Mouse (Mus musculus): ENCODE data around the gene Tarm1.

Tarm1 gene

GRCm38 (mm10) chr7:3502439-3502838 lies at the start of gene Tarm1:
Gene Tarm1, minus strand, starts transcription at chr7:3502624.
- no peak for DNase-seq

GRCm38 (mm10) chr7:3505913-3506312 lies 3.5 kb upstream of the Tarm1 start:
- no peak for DNase-seq

DNA sequence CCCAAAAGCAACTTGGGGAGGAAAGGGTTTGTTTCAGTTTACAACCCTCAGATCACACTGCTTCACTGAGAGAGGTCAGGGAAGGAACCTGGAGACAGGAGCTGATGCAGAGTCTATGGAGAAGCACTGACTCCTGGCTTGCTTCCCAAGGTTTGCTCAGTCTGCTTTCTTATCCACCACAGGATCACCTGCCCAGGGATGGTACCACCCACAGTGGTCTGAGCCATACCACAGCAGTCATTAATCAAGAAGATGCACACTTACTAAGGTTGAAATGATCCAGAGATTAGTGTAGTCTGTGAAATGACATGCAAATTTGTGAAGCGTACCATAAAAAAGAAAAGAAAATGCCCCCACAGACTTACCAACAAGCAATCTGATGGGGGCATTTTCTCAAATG lies 2.0 kb downstream of the Tarm1 start:
- DNase-seq: no peak

DNA sequence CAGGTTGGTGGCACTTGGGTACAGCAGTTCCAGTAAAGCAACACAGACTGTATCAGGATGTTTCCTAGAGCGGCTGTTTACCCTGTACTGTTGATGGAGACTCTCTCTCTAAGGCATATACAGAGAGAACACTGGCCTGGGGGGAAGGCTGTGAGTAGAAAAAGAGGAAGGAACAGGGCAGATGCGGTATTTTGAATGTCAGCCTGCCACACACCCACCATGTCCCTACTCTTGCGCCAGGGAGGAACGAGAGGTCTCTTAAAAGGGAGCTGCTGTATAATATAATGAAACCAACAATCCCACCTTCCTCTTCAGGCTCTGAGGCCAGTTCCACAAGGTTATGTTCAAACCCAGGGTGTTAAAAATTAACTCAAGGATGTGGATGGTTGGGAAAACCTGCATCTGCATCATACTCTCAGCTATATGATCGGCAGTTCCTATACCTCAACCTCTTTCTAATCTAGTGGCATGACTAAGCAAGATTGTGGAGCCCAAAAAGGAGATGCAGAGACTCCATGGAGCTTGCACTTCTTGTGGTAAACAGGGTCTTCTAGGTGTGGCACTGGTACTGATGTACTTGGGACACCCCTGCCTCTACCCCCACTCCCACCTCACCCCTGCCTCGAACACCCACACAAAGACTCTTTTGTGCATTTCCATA lies 20.3 kb downstream of the Tarm1 start:
- DNase-seq: no peak

GRCm38 (mm10) chr7:3476728-3477127 lies 25.7 kb downstream of the Tarm1 start:
- no peak for DNase-seq

DNA sequence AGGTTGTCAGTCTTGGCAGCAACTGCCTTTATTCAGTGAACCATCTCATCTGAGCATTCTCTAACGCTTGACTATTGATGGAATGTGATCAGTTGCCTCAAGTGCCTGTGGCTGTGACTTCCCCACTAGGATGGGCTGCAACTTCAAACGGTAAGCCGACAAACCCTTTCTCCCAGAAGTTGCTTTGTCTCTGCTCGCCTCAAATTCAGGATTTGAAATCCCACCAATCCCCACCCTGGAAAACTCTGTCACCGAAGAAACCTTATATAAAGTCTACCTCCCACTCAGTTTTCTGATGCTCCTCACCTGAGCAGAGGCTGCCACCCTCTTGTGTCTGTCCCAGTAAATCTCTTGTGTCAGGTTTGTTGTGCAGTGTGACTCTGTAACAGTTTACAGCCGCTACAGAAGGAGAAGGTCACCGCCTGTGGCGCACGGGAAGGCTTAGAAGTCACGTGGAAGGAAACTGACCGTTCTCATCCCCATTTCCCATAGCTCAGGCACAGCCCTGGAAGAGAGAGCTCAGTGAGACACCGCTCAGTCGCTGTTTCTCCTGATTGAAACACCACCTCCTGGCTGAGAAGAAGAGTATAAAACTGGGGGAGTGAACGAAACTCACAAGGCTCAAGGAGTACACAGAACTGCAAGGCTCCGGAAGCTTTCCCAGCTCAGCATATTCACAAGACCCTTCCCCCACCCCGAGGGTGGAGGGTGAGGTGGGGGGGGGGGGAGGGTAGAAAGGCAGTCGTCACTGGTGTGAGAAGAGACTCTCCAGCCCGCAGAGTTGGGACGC lies 27.9 kb downstream of the Tarm1 start:
- DNase-seq: no peak

DNA sequence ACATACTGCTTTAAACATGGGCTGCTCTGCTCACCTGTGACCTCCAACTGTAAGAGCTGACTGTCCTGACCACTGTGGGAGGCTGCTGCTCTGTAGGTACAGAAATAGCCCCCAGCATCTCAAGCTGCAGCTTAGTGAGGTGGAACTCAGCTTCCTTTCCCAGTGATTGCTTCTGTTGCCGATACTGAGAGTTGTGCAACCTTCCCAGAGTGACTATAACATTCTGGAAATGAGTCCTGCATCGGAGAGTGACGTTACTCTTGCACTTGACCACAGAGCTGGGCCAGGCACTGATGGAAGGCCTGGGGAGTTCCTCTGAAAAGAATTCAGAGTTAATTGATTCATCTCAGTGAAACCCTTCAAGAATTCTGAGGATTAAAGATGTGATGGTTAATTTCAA lies 29.6 kb downstream of the Tarm1 start:
- no peak for DNase-seq

DNA sequence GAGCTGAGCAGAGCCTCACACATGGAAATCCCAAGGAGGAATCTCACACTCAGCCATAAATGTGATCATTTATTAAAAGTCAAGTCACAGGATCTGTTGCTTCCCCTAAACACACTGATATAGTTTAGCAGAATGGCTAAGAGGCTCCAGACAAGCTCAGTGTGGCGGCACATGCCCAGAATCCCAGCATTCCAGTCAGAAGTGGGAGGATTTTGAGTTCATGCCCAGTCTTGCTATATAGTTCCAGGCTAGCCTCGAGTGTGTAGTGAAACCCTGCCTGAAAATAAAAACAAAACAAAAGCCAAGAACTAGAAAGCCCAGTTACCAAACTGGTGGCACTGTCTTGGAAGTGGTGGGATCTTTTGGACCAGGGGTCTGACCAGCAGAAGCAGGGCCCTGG lies 33.8 kb downstream of the Tarm1 start:
- no peak for DNase-seq

DNA sequence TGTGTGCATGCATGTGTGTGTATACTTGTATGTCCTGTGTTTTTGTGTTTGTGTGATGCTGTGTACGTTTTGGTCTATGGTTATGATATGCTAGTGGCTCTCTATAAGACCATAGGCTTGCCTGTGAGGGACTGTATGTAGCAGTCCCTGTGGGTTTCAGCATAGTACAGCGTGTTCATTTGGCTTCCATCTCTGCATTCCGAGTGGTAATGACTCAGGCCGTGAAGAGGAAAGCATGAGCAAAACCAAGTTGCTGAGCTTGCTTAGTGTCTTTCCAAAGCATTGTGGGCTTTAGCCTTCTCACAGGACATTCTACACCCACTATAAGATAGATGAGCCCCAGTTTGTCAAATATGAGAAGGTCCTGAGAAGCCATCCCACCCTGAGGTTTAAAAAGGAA lies 39.1 kb downstream of the Tarm1 start:
- no peak for DNase-seq

- no peak for DNase-seq
Measured at GRCm38 (mm10) chr7:3460261-3460660, 42.2 kb downstream of the Tarm1 start.

DNA sequence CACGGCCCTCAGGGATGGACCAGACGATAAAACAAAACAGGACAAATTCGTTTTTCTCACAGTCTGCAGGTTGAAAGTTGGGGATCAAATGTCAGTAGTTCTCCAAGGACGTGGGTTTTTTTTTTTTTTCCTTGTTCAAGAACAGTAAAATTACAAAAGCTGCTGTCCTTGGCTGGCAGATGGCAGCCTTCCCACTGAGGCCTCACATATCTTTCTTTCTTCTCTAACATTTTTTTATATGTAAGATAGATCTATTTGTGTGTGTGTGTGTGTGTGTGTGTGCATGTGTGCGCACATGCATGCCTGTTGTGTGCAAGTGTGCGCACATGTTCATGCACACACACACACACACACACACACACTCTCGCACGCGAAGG lies 44.6 kb downstream of the Tarm1 start:
- no peak for DNase-seq

DNA sequence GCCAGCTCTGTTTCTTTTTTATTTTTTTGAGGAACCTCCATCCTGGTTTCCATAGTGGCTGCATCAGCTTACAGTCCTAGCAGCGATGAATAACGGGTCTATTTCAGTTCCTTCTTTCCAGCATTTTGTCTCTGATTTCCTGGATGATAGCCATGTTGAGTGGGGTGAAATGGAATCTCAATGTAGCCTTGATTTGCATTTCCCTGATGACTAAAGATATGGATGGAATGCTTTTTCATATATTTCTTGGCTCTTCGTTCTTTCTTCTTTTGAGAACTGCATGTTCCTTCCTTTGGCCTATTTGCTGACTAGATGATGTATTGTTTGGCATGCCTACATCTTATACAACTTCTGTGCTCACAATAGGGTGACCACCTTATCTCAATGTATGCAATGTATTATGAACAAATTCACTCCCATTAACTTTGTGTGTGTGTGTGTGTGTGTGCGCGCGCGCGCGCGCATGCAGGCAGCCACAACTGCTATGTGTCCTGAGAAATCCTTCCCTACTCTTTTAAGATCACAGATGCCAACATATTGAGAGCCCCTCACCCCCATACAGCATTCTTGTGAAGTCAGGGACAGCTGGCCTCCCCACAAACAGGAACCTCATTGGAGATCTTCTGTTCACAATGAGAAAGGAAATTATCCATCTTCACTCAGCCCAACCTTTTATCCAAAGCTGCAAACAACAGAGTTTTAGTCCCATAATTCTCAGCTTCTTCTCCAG lies 45.1 kb downstream of the Tarm1 start:
- DNase-seq: no peak

- DNase-seq: no peak
Measured at GRCm38 (mm10) chr7:3453486-3454183, 48.8 kb downstream of the Tarm1 start.

DNA sequence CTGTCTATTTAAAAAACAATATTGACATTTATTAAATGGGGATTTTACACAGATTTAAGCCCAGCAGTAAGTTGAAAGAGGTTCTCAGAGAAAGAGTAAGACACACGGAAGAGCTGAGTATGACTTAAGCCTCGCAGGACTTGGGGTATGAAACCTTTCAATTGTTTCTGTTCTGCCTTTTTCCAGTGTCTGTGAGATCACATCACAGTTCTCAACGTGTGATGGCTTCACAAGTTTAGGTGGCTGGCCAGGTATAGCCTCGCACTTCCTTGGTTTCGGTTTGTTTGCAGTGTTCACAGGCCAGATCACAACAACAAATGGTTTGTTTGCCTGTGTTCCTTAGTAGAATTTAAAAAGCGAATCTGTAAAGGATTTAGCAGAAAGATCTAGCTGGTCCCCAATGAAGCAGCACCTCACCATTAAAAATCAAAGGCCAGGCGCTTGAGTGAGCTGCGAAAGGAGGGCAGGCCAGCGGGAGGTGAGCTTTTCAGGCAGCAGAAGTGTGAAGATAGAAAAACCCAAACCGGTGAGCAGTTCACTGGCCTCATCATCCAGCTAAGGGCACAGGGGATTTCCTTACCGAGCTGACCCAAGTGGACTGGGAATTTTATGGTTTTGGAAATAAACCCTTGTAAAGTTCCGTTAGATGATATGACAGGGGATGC lies 49.5 kb downstream of the Tarm1 start:
- no peak for DNase-seq

GRCm38 (mm10) chr7:3451161-3451560 lies 51.3 kb downstream of the Tarm1 start:
- DNase-seq: no peak

- DNase-seq: no peak
Measured at GRCm38 (mm10) chr7:3450671-3451070, 51.8 kb downstream of the Tarm1 start.

DNA sequence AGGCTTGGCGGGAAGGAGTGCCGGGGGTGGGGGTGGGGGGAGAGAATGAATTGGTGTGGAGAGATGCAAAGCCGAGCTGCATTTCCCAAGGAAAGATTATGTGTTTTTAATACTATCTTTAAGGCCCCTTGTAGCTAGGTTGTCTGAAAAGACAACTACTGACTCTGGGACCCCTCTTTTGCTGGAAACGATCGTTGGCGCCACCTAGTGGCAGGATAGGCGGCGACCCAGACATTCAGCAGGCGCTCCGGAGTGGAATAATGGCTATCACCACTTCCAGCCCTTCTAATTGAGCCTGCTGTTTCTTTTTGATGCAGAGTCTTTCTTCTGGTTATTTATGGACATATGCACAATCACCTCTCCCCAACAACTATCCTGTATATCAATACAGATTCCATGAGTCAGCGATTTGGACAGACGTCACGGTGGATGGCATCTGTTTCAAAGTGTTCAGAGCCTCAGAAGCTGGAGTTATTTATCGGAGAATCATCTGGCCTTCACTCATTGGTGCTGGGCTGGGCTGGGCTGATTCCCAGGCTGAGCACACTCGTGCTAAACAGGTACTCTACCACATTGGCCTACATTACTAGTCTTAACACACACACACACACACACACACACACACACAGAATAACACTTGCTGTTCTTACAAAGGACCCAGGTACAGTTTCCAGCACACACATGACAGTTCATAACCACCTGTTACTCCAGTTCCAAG lies 53.5 kb downstream of the Tarm1 start:
- DNase-seq: peak; percentile 77 to 88

DNA sequence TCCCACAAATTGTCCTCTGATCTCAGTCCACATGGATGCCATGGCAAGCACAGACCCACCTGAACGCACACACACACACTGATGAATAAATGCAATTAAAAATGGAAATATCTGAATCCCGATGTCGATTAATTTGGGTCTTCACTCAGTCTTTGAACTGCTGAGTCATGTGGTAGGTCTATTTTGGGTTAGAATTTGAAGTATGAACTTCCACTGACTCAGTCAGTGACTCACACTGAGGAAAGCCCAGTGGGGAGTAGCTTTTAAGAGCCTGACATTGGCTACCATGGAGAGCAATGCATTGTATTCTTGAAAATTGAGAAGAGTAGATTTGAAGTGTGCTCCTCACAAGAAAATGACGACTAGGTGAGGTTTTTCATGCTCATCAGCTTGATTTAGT lies 55.4 kb downstream of the Tarm1 start:
- no peak for DNase-seq

DNA sequence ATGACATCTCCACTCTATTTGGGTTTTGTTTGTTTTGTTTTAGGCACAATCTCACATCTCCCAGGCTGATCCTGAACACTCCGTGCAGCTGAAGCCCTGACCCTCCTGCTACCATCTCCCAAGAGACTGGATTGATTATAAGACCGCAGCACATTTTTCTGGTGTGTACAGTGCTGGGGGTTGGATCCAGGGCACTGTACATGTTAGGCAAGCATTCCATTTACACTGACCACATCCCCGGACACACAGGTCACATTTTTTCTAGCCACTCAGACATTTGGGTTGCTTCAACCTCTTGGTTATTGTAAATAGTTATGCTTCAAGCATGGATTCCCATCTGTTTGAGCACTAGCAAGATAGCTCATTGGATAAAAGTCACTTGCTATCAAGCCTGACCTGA lies 55.8 kb downstream of the Tarm1 start:
- no peak for DNase-seq

DNA sequence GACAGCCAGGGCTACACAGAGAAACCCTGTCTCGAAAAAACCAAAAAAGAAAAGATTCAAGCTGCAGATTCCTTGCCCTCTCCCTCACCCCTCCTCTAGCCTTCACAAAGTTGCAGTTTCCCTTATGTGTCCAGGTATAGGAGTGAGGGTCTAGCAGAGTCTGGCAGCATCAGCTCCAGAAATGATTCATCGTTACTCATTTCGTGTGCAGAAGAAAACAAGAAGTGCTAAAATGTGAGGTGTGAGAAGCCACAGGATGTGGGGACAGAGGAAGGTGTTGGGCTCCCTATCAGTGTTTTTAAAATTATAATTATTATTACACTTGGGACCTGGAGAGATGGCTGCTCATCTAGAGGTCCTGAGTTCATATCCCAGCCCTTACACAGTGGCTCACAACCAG lies 57.7 kb downstream of the Tarm1 start:
- DNase-seq: no peak

- DNase-seq: no peak
Measured at GRCm38 (mm10) chr7:3442476-3443062, 59.9 kb downstream of the Tarm1 start.

GRCm38 (mm10) chr7:3440526-3440925 lies 61.9 kb downstream of the Tarm1 start:
- DNase-seq: no peak
